Mouse (Mus musculus) myocyte (in vitro differentiated cells): ENCODE results near the gene Prok2.

ENCODE experiments used
- CEBPB ChIP-seq: IDR thresholded peaks from 2 replicates; pipeline ENCODE4 v1.6.1; 2011; ENCODE audit warnings: mild to moderate bottlenecking, moderate library complexity; ENCODE audit not compliant: poor library complexity, insufficient read depth, severe bottlenecking
- E2F4 ChIP-seq: IDR thresholded peaks from one replicate; pipeline ENCODE4 v1.6.1; 2011; ENCODE audit warnings: mild to moderate bottlenecking, control low read depth, moderate library complexity; ENCODE audit not compliant: insufficient read depth
- MAX ChIP-seq: IDR thresholded peaks from one replicate; pipeline ENCODE4 v1.6.1; 2011; ENCODE audit warnings: low read depth, mild to moderate bottlenecking, control low read depth
- POLR2A ChIP-seq: IDR thresholded peaks from one replicate; pipeline ENCODE4 v1.6.1; 2011; ENCODE audit warnings: low read depth, mild to moderate bottlenecking, control low read depth, moderate library complexity; ENCODE audit not compliant: insufficient read length
- SRF ChIP-seq: IDR thresholded peaks from one replicate; pipeline ENCODE4 v1.6.1; 2011; ENCODE audit warnings: low read depth; ENCODE audit not compliant: control insufficient read depth, insufficient read length
- TCF12 ChIP-seq: IDR thresholded peaks from one replicate; pipeline ENCODE4 v1.6.1; 2011; ENCODE audit warnings: mild to moderate bottlenecking, control low read depth; ENCODE audit not compliant: poor library complexity, insufficient read depth, severe bottlenecking
- USF1 ChIP-seq: IDR thresholded peaks from one replicate; pipeline ENCODE4 v1.6.1; 2011; ENCODE audit warnings: low read depth, mild to moderate bottlenecking, control low read depth, moderate library complexity

GRCm38 (mm10) chr6:99678108-99678507 is 48.1 kb downstream of the Prok2 start:
- no peak for TF ChIP-seq USF1
- TF ChIP-seq POLR2A = no peak
- no peak for TF ChIP-seq TCF12
- no peak for TF ChIP-seq E2F4
- TF ChIP-seq SRF = no peak
- TF ChIP-seq MAX = no peak
- TF ChIP-seq CEBPB = no peak
